Mouse (Mus musculus) midbrain, embryonic 14.5 days (tissue): Measurements from ENCODE around the gene Itgb2. TPM values are rescaled to one million over a fixed set of nuclear protein-coding genes. Genes with fewer than 3 reads are reported as not detected.

Experiments used
- ATAC-seq: fragments of 200-750 bp; cut with Nextera tagmentation; 2 replicates; pipeline ENCODE4 v1.8.0; 2017; ENCODE audit warnings: moderate number of reproducible peaks, moderate library complexity; ENCODE audit not compliant: low FRiP score, low TSS enrichment
- DNase-seq: peaks from one replicate; pipeline ENCODE4 v3.0.0-alpha.2; 2015
- H3K27ac ChIP-seq: fragments of 300-500 bp; sonication (generic); replicated peaks from 2 replicates; pipeline ENCODE4 v1.5.1; 2014; ENCODE audit warnings: mild to moderate bottlenecking, low read depth, low read length, moderate library complexity
- H3K27me3 ChIP-seq: fragments of 300-500 bp; sonication (generic); 2 replicates; pipeline ENCODE4 v1.6.1; 2014; ENCODE audit warnings: low read length, control low read depth, mixed read lengths; ENCODE audit not compliant: control insufficient read depth, insufficient read depth
- H3K36me3 ChIP-seq: fragments of 300-500 bp; sonication (generic); 2 replicates; pipeline ENCODE4 v1.6.1; 2014; ENCODE audit warnings: low read length, control low read depth; ENCODE audit not compliant: control insufficient read depth, insufficient read depth
- H3K4me1 ChIP-seq: fragments of 300-500 bp; sonication (generic); 2 replicates; pipeline ENCODE4 v1.6.1; 2014; ENCODE audit warnings: mild to moderate bottlenecking, antibody characterized with exemption, low read length, control low read depth; ENCODE audit not compliant: control insufficient read depth, insufficient read depth
- H3K4me2 ChIP-seq: fragments of 300-500 bp; sonication (generic); 2 replicates; pipeline ENCODE4 v1.6.1; 2014; ENCODE audit warnings: mild to moderate bottlenecking, low read length, moderate library complexity
- H3K4me3 ChIP-seq: fragments of 300-500 bp; sonication (generic); replicated peaks from 2 replicates; pipeline ENCODE4 v1.5.1; 2014; ENCODE audit warnings: low read depth, low read length
- H3K9ac ChIP-seq: fragments of 300-500 bp; sonication (generic); replicated peaks from 2 replicates; pipeline ENCODE4 v1.6.1; 2014; ENCODE audit warnings: mild to moderate bottlenecking, low read length, moderate library complexity
- H3K9me3 ChIP-seq: fragments of 300-500 bp; sonication (generic); 2 replicates; pipeline ENCODE4 v1.6.1; 2016; ENCODE audit warnings: low read length, control low read depth, mixed read lengths; ENCODE audit not compliant: control insufficient read depth
- WGBS: fragments of 180-500 bp; shearing (Covaris S2); extraction: QIAGEN DNeasy Blood & Tissue Kit; methylation state at CpG from one replicate; pipeline ENCODE4 v1.1.7; 2014; 5-methylcytosine and 5-hydroxymethylcytosine counted together
- polyA plus RNA-seq: library from polyadenylated mRNA; unstranded; fragments of >200 nt; fragmentation: Nextera tagmentation; extraction: Ambion mirVana; gene quantifications from 2 replicates; pipeline ENCODE4 v1.2.1, GENCODE M21; 2014

The Itgb2 gene
- polyA plus RNA-seq, 1 experiment from 2014 or later = 0.91 TPM

- Histone ChIP-seq H3K4me1 (peaks cover 7% of the 10 kb centered on the region), H3K27ac (no peak overlapping the region), H3K36me3 (peaks cover 56% of the 10 kb centered on the region), H3K4me3 (no peak overlapping the region), H3K9me3 (no peaks in the 10 kb centered on the region), H3K9ac (0 out of 2 replicates have a peak overlapping the region, but pooled peaks have one; percentile 13), H3K4me2 (no peak overlapping the region), H3K27me3 (no peaks in the 10 kb centered on the region)
- no peak for DNase-seq
- 88% methylated on average over 15 of the region's 15 CpGs for WGBS
- ATAC-seq = no peak
Observed at GRCm38 (mm10) chr10:77510225-77510982, 19.6 kb upstream of the Itgb2 start.

GRCm38 (mm10) chr10:77515385-77516348 lies 14.4 kb upstream of the Itgb2 start, which contains the start of gene Fam207a:
Fam207a (minus strand) TSS chr10:77515785.
- WGBS = under 1% methylated on average over 70 of the region's 75 CpGs
- ATAC-seq (peak; percentile 90), DNase-seq (peak; percentile 99)

DNA sequence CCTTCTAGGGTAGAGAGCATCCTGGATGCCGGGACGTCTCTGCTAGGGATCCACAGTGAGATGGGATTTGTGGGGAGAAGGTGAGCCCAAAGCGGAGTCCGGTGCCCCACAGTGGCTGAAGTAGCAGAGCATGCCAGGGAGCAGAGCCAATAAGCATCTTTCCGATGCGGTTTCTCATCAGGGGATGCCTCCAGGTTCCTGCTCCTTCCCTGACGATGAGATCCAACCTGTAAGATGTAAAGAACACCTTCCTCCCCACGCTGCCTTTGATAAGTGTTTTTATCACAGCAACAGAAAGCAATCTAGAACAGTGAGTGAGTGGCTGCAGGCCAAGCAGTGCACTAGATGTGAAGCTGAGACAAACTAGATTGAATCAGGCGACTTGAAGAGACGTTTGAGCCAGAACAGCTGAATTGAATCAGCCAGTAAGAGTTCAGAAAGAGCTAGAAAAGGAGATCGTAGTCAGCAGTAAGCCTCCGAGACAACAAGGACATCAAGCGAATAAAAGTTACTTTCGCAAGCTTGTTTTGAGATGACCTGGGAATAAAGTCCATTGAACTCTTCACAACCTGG lies 13.6 kb upstream of the Itgb2 start:
- DNase-seq (peak; percentile 29), ATAC-seq (0 out of 2 replicates have a peak, but pooled peaks have one; percentile 3)
- peak overlapping the region; percentile 79 for H3K27ac ChIP-seq
- no peaks in the 10 kb centered on the region for H3K9me3 ChIP-seq
- peak overlapping the region; percentile 91 for H3K4me3 ChIP-seq
- WGBS = 44% methylated on average over 14 of the region's 14 CpGs
- no peaks in the 10 kb centered on the region for H3K27me3 ChIP-seq
- peaks cover 24% of the 10 kb centered on the region for H3K36me3 ChIP-seq
- H3K9ac ChIP-seq = peak overlapping the region; percentile 86
- peaks cover 14% of the 10 kb centered on the region for H3K4me1 ChIP-seq
- H3K4me2 ChIP-seq = peak overlapping the region; percentile 94

More at GRCm38 (mm10) chr10:77515385-77516348, 14.4 kb upstream of the Itgb2 start, which contains the start of gene Fam207a:
- Histone ChIP-seq H3K4me2 (peak within 1 kb of the TSS; percentile 94), H3K27me3 (no peaks in the 10 kb centered on the region), H3K9me3 (no peaks in the 10 kb centered on the region), H3K4me3 (peak within 1 kb of the TSS; percentile 91), H3K27ac (peak within 1 kb of the TSS; percentile 79), H3K4me1 (peaks cover 14% of the 10 kb centered on the region), H3K36me3 (peaks cover 31% of the 10 kb centered on the region), H3K9ac (peak within 1 kb of the TSS; percentile 86)

- no peak overlapping the region for H3K4me2 ChIP-seq
- peak; percentile 20; the same call in 1 of the 2 replicates for ATAC-seq
Observed at GRCm38 (mm10) chr10:77517066-77517620, 12.9 kb upstream of the Itgb2 start.

DNA sequence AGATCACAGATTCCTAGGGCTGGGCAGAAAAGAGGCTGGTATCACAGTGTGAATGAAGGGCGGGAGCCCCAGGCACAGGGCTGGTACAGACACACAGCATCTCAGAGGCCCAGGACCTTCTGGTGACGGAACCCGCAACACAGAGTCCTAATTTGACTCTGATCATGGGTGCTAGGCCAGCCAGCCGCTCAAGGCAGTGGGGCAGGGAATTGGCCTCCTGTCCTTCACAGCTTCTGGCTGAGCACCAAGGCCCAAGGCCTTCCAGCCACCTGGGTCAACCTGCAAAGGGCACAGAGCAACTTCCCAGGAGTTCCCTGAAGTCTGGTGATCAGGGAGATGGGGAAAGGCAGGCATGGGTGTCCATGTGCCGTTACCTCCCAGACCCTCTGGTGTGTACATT lies 12.3 kb upstream of the Itgb2 start:
- Histone ChIP-seq H3K36me3 (peaks cover 10% of the 10 kb centered on the region), H3K9me3 (no peaks in the 10 kb centered on the region), H3K4me1 (peaks cover 14% of the 10 kb centered on the region), H3K9ac (no peak overlapping the region), H3K27me3 (no peaks in the 10 kb centered on the region), H3K4me2 (no peak overlapping the region), H3K27ac (no peak overlapping the region), H3K4me3 (no peak overlapping the region)
- DNase-seq (no peak), ATAC-seq (no peak)
- 91% methylated on average over 5 of the region's 5 CpGs for WGBS

More at GRCm38 (mm10) chr10:77517066-77517620, 12.9 kb upstream of the Itgb2 start:
- 24% methylated on average over 20 of the region's 20 CpGs for WGBS
- Histone ChIP-seq H3K36me3 (peaks cover 17% of the 10 kb centered on the region), H3K27me3 (no peaks in the 10 kb centered on the region), H3K9me3 (no peaks in the 10 kb centered on the region), H3K27ac (no peak overlapping the region), H3K4me1 (peaks cover 14% of the 10 kb centered on the region), H3K9ac (no peak overlapping the region), H3K4me3 (no peak overlapping the region)
- peak; percentile 80 for DNase-seq

DNA sequence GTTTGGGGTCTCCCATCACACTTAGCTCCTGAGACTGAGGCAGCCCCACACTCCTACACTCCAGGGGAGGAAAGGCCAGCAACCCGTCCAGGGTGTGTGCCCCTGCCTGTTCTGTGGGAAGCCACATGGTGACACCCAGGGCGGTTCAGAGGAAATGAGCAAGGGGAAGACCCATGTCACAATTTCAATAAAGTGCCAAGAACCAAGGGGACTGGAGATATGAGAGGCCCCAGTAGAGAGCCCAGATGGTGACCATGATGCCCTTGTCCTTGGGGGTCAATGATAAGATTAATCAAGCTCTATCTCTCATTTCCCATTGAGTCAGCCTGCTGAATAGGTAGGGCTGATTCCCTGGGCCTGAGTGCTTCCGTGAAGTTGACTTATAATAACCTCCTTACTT lies 10.9 kb upstream of the Itgb2 start:
- no peak overlapping the region for H3K4me3 ChIP-seq
- no peak overlapping the region for H3K9ac ChIP-seq
- peaks cover under 1% of the 10 kb centered on the region; the same call in 1 of the 2 replicates for H3K36me3 ChIP-seq
- no peak overlapping the region for H3K4me2 ChIP-seq
- DNase-seq (no peak), ATAC-seq (no peak)
- 83% methylated on average over 3 of the region's 3 CpGs for WGBS
- no peaks in the 10 kb centered on the region for H3K9me3 ChIP-seq
- H3K27ac ChIP-seq = no peak overlapping the region
- peaks cover 14% of the 10 kb centered on the region for H3K4me1 ChIP-seq
- no peaks in the 10 kb centered on the region for H3K27me3 ChIP-seq

DNA sequence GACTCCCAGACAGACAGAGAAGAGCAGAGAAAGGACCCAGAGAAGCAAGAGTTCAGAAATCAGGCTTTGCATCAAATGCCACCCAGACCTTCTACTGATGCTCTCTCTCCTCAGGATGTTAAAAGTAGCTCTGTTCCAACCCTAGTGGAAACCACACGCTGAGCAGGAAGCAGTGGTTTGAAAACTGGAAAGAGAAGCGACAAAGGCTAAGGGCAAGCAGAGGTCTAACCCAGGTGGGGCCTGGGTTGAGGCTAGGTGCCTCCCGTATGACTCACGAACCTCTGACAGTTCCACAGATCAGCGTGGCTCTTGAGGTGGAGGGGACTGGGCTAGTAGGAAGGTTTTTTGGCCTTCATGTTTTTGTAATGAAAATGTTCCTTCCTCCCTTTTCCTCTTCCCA lies 9.6 kb upstream of the Itgb2 start:
- ATAC-seq (no peak), DNase-seq (no peak)
- H3K36me3 ChIP-seq = no peaks in the 10 kb centered on the region
- peaks cover 7% of the 10 kb centered on the region for H3K4me1 ChIP-seq
- no peak overlapping the region for H3K4me2 ChIP-seq
- 87% methylated on average over 5 of the region's 5 CpGs for WGBS
- no peak overlapping the region for H3K4me3 ChIP-seq
- H3K27ac ChIP-seq = no peak overlapping the region
- no peak overlapping the region for H3K9ac ChIP-seq
- H3K27me3 ChIP-seq = no peaks in the 10 kb centered on the region
- no peaks in the 10 kb centered on the region for H3K9me3 ChIP-seq
